Mouse (Mus musculus) bone marrow macrophage, adult 2 months (primary cell): ENCODE measurements at regions not wholly inside any gene's neighbourhood (a gene's known extent, or its start where the extent isn't known, plus 50 kb on each side); places are given as distances from the start of the nearest gene placed in this dataset.
A peak's percentile ranks its signal among the peaks of the same experiment; 100 is the strongest.

Experiments used
- H3K27ac ChIP-seq: 2 replicates; pipeline ENCODE4 v1.5.1; 2012; ENCODE audit warnings: low read depth, low read length; ENCODE audit not compliant: insufficient read depth
- H3K4me1 ChIP-seq: 2 replicates; pipeline ENCODE4 v1.6.1; 2012; ENCODE audit warnings: low read length; ENCODE audit not compliant: control insufficient read depth, insufficient read depth
- H3K4me3 ChIP-seq: 2 replicates; pipeline ENCODE4 v1.5.1; 2012; ENCODE audit warnings: mild to moderate bottlenecking, low read length, moderate library complexity; ENCODE audit not compliant: insufficient read depth
- CTCF ChIP-seq: IDR thresholded peaks from 2 replicates; pipeline ENCODE4 v1.5.1; 2012; ENCODE audit warnings: low read depth, mild to moderate bottlenecking, low read length, moderate library complexity
- POLR2A ChIP-seq: IDR thresholded peaks from 2 replicates; pipeline ENCODE4 v1.6.1; 2012; ENCODE audit warnings: mild to moderate bottlenecking, low read depth, low read length, borderline replicate concordance

DNA sequence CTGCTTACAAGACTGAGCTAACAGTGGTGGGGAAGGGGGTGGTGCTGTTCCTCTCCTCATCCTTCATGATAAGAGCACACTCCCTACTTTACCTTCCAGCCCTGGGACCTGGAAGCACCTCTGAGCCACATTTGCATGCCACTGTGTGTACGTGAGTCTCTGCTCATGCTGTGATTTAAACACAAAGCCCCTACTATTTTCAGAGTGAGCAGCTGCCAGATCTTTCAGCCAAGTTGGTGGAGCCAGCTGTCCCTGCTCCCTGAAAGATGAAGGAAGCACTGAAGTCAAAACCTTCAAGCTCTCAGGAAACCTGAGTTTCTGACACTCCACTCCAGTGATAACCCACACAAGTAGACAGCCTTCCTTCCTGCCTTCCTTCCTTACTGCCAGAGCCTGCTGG, 198.0 kb upstream of the Egln3 start:
- Histone ChIP-seq H3K4me3 (no peak overlapping the region), H3K27ac (no peak overlapping the region), H3K4me1 (peaks cover 69% of the 10 kb centered on the region)
- TF ChIP-seq CTCF, result no peak
- TF ChIP-seq POLR2A, result no peak

DNA sequence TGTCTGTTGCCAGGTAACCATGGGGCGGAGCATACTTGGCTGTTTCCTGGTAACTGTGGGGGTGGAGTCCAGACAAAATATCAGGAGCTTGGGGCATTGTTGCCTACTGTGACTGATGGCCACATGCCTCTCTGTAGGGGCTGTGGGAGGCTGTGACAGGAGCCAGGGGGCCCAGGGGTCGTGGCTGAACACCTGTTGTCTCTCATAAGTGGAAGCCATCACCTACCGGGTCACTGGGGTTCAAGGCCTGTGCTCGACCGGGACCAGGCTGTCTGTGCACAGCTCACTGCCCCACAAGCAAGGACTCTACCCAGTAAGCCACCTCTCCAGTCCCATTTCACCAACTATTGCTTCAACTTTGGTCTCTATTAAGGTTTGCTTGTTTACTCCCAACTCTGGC, 196.4 kb upstream of the Egln3 start:
- H3K4me3 ChIP-seq, result no peak overlapping the region
- no peak for TF ChIP-seq CTCF
- TF ChIP-seq POLR2A, result no peak

DNA sequence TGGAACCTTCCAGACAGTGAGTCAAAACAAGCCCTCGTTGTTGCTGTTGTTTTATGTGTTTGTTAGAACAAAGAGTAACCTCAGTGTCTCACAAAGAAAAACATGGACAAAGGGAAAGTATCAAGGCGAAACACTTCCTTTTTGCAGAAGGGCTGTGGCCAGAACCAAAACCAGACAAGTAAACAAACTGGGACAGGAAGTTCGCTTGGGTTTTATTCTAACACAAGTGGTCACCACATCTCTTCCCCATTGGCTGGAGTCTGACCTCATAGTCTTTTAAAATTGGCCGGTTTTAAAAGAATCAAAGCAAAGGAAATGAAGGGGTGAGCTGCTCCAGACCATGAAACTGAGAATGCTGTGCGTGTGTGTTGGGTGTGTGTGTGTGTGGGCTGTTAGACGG, 194.4 kb upstream of the Egln3 start:
- Histone ChIP-seq H3K4me3 (no peak overlapping the region), H3K27ac (peak overlapping the region; percentile 91), H3K4me1 (peaks cover 49% of the 10 kb centered on the region)
- TF ChIP-seq CTCF (no peak), POLR2A (no peak)

More for the DNA sequence above, 196.4 kb upstream of the Egln3 start:
- H3K27ac ChIP-seq, result no peak overlapping the region
- peaks cover 65% of the 10 kb centered on the region for H3K4me1 ChIP-seq

DNA sequence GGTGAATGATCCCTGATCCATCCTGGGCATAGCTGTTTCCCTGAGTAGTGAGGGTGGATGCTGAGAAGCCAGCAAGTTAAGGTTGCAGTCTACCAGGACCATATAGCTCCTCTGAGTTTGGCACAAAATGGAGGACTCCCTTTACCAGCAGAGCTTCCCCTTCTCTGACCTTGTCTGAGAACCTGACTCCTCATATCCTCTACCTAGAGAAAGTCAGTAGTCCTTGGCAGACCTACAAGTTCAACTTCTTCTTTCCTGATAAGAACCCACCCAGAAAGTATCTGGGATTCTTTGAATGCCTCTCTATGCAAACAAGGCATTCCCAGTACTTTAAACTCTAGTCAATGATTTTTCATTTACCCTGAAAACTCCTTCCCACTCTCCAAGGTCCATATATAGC, 193.3 kb upstream of the Egln3 start:
- TF ChIP-seq CTCF (no peak), POLR2A (no peak)
- Histone ChIP-seq H3K4me3 (no peak overlapping the region), H3K27ac (no peak overlapping the region), H3K4me1 (peaks cover 41% of the 10 kb centered on the region)

DNA sequence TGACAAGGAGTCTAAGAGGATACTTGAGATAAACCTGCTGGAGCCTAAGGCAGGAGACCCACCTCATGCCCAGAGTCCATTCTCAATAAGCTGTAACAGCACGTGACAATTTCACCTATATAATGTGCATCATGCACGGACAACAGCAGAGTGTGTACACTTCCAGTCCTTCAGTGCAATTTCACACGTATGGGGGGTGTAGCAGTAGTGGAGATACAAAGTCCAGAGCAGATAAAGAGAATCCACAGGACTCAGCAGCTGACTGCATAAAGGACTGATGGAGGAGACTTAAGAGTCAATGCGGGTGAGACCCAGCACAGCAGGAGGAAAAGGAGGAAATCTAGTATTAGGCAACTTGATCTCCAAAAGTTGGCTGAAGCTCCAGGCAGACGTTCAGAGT, 192.7 kb upstream of the Egln3 start:
- TF ChIP-seq CTCF (no peak), POLR2A (no peak)
- Histone ChIP-seq H3K27ac (no peak overlapping the region), H3K4me3 (no peak overlapping the region), H3K4me1 (peaks cover 38% of the 10 kb centered on the region)

DNA sequence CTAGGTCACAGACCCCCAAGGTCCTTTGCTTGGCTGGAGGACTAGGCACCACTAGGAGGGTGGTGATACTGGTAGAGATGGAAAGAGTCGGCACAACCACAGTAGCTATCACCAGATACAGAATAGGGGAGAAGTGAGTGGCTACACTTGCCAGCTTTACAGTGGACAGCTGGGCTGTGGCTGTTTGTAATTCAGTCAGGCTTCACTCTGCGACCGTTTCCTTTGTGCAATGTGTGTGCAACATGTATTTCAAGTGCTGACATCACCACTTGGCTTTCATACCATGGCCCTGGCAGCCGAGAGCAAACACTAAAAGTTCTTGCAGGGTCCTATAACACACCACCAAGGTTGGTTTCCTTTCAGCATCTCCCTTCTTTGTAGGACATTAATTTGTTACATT, 181.7 kb upstream of the Egln3 start:
- Histone ChIP-seq H3K27ac (no peak overlapping the region), H3K4me1 (peaks cover 3% of the 10 kb centered on the region), H3K4me3 (no peak overlapping the region)
- TF ChIP-seq POLR2A (no peak), CTCF (no peak)

DNA sequence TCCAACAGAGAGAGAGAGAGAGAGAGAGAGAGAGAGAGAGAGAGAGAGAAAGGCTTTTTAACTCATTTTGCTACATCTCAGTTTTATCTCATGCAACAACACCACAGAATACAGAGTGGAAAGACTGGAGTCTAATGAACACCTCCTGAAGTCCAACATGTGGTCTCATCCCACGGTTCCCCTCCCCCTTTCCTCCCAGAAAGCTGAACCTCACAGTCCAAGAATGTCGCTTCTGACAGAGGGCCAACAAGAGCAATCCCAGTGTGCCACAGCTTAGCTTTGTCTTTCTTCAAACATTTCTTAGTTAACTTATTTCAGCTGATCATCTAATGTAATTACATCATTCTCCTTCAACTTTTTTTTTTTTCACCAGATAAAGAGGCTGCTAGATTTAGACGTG, 180.5 kb upstream of the Egln3 start:
- Histone ChIP-seq H3K4me3 (no peak overlapping the region), H3K4me1 (peaks cover 3% of the 10 kb centered on the region), H3K27ac (no peak overlapping the region)
- TF ChIP-seq POLR2A (no peak), CTCF (no peak)

DNA sequence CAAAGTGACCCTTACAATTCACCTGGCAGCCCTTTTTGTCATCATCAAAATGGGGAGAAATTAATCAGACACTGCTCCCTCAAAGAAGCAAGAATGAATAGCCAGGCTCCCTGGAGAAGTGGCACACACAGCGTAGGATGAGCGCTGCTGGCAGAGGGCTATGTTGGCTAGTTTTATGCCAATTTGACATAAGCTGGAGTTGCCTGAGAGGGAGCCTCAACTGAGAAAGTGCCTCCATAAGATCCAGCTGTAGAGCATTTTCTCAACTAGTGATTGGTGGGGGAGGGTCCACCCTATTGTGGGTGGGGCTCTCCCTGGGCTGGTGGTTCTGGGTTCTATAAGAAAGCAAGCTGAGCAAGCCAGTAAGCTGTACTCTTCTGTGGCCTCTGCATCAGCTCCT, 179.3 kb upstream of the Egln3 start:
- Histone ChIP-seq H3K27ac (no peak overlapping the region), H3K4me1 (peaks cover 3% of the 10 kb centered on the region), H3K4me3 (no peak overlapping the region)
- no peak for TF ChIP-seq CTCF
- TF ChIP-seq POLR2A, result no peak

DNA sequence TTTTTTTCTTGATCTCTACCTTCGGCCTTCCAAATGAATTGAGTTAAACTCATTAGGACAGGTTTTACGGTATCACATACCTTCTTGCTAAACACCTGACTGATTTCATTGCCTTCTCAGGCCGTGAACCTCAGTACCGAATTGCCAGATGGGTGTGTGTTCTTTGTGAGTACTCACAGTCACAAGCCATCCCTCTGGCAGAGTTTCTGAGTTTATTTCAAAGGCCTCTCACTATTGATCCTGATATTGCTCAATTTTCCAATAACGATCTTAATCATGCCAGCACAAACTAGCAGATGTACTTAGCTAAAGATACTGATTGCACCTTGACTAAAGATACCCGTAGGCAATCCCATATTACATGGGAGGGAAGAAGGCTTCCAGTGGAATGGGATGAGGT, 178.4 kb upstream of the Egln3 start:
- TF ChIP-seq POLR2A, result no peak
- no peak for TF ChIP-seq CTCF
- Histone ChIP-seq H3K27ac (no peak overlapping the region), H3K4me1 (peaks cover 3% of the 10 kb centered on the region), H3K4me3 (no peak overlapping the region)

DNA sequence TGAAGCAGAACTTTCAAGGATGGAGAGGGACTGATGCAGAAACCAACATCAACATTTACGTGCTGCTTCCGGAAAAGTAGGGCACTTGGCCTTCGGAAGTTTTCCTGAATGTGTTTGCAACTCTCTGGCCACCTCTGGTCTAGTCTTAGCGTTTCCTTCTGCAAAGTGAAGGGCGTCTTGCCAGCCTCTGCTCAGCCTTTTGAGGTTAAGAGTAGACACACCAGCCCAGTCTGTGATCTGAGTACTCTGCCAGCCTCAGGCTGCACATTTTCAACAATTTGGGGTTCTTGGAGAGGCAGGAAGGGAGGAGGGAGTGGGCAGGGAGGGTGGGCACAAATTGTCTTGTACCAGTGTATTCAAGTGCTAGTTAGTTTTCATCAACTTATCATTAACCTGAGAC, 176.7 kb upstream of the Egln3 start:
- no peak for TF ChIP-seq POLR2A
- TF ChIP-seq CTCF, result no peak
- Histone ChIP-seq H3K4me3 (no peak overlapping the region), H3K27ac (no peak overlapping the region), H3K4me1 (peaks cover 2% of the 10 kb centered on the region)

DNA sequence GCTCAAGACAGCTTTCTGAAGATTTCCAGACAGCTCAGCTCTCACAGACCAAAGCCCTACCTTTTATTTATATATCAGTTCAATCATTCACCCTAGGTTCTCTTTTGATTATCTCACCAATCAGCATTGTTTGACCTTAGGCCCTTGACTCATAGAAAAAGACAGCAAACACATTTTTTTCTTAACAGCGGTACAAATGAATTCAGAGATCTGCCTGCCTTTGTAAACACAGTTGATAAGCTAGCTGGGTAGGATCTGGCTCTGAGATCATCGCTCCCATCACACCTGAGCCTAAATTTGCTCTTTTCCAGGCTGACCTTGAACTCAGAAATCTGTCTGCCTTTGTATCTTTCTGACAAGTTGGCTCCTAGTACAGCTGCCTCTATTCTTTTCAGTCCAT, 174.9 kb upstream of the Egln3 start:
- Histone ChIP-seq H3K4me3 (no peak overlapping the region), H3K4me1 (no peaks in the 10 kb centered on the region), H3K27ac (no peak overlapping the region)
- no peak for TF ChIP-seq CTCF
- no peak for TF ChIP-seq POLR2A

DNA sequence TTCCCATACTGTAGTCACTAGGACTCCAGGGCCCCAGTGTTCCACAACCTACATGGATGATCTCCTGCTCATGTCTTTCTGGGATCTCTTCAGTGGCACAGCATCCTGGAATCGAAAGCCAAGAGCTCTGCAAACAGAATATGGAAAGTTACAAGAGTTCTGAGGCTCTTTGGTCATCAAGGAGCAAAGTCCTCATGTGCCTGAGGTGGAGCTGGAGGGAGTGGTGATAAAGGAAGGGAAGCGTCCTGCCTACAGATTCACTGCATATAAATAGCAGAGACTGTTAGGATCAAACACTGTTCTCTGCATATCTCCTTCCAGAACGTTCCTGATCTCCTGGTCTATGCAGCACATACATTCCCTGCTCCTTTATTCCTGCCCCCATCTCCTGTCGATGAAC, 170.4 kb upstream of the Egln3 start:
- H3K4me1 ChIP-seq, result peaks cover 14% of the 10 kb centered on the region
- no peak overlapping the region for H3K4me3 ChIP-seq
- TF ChIP-seq POLR2A, result no peak
- TF ChIP-seq CTCF, result no peak
- H3K27ac ChIP-seq, result no peak overlapping the region
